Mouse (Mus musculus) heart, adult 11 months (tissue): ENCODE measurements at regions not wholly inside any gene's neighbourhood (a gene's known extent, or its start where the extent isn't known, plus 50 kb on each side); places are given as distances from the start of the nearest gene placed in this dataset.

Experiments used
- DNase-seq: peaks from one replicate; pipeline ENCODE4 v3.0.0; 2022

- peak; percentile 24 for DNase-seq
Measured at GRCm38 (mm10) chr4:9935949-9936348, 938.3 kb upstream of the 2610301B20Rik start.

GRCm38 (mm10) chr4:9951441-9951840 lies 922.9 kb upstream of the 2610301B20Rik start:
- peak; percentile 93 for DNase-seq

GRCm38 (mm10) chr4:9974631-9975030 lies 899.7 kb upstream of the 2610301B20Rik start:
- no peak for DNase-seq

- DNase-seq = peak; percentile 42
Measured at GRCm38 (mm10) chr4:9981354-9982040, 892.8 kb upstream of the 2610301B20Rik start.

GRCm38 (mm10) chr4:9982786-9983525 lies 891.3 kb upstream of the 2610301B20Rik start:
- DNase-seq = peak; percentile 59

GRCm38 (mm10) chr4:9993871-9994270 lies 880.4 kb upstream of the 2610301B20Rik start:
- no peak for DNase-seq

GRCm38 (mm10) chr4:9994466-9994865 lies 879.8 kb upstream of the 2610301B20Rik start:
- DNase-seq = peak; percentile 41

- DNase-seq = no peak
Measured at GRCm38 (mm10) chr4:10030316-10030715, 844.0 kb upstream of the 2610301B20Rik start.

- DNase-seq = no peak
Measured at GRCm38 (mm10) chr4:10031764-10032163, 842.5 kb upstream of the 2610301B20Rik start.

- DNase-seq = peak; percentile 95
Measured at GRCm38 (mm10) chr4:10035336-10035735, 839.0 kb upstream of the 2610301B20Rik start.

- DNase-seq = no peak
Measured at GRCm38 (mm10) chr4:10041301-10042093, 832.8 kb upstream of the 2610301B20Rik start.

- DNase-seq = no peak
Measured at GRCm38 (mm10) chr4:10048770-10049169, 825.5 kb upstream of the 2610301B20Rik start.

- no peak for DNase-seq
Measured at GRCm38 (mm10) chr4:10049411-10049810, 824.9 kb upstream of the 2610301B20Rik start.

- DNase-seq = no peak
Measured at GRCm38 (mm10) chr4:10051296-10052267, 822.7 kb upstream of the 2610301B20Rik start.

GRCm38 (mm10) chr4:10052869-10053268 lies 821.4 kb upstream of the 2610301B20Rik start:
- no peak for DNase-seq

- DNase-seq = peak; percentile 92
Measured at GRCm38 (mm10) chr4:10072500-10073106, 801.7 kb upstream of the 2610301B20Rik start.

- peak; percentile 31 for DNase-seq
Measured at GRCm38 (mm10) chr4:10079565-10080169, 794.6 kb upstream of the 2610301B20Rik start.

GRCm38 (mm10) chr4:10114831-10115230 lies 759.5 kb upstream of the 2610301B20Rik start:
- DNase-seq = no peak

GRCm38 (mm10) chr4:10117964-10118363 lies 756.3 kb upstream of the 2610301B20Rik start:
- DNase-seq = no peak

GRCm38 (mm10) chr4:10124252-10124651 lies 750.0 kb upstream of the 2610301B20Rik start:
- peak; percentile 92 for DNase-seq

- peak; percentile 44 for DNase-seq
Measured at GRCm38 (mm10) chr4:10141238-10141934, 732.9 kb upstream of the 2610301B20Rik start.
